Mouse (Mus musculus) midbrain, embryonic 16.5 days (tissue): ENCODE results near the gene Pnp2. TPM values are rescaled to one million over a fixed set of nuclear protein-coding genes. Genes with fewer than 3 reads are reported as not detected.
"Not testable (repeated sequence)": the region's sequence is repeated elsewhere in the genome, so short reads cannot be mapped to it uniquely, and the experiment has no call there.

Experiments
- ATAC-seq: fragments of 200-750 bp; cut with Nextera tagmentation; 2 replicates; pipeline ENCODE4 v1.8.0; 2017; ENCODE audit warnings: moderate TSS enrichment
- H3K27ac ChIP-seq: fragments of 300-500 bp; sonication (generic); 2 replicates; pipeline ENCODE4 v1.5.1; 2014; ENCODE audit warnings: mild to moderate bottlenecking, low read length, mixed read lengths
- H3K27me3 ChIP-seq: fragments of 300-500 bp; sonication (generic); 2 replicates; pipeline ENCODE4 v1.6.1; 2014; ENCODE audit warnings: low read depth, low read length, mixed read lengths; ENCODE audit not compliant: control insufficient read depth, insufficient read depth
- H3K36me3 ChIP-seq: fragments of 300-500 bp; sonication (generic); 2 replicates; pipeline ENCODE4 v1.6.1; 2014; ENCODE audit warnings: mild to moderate bottlenecking, low read length, moderate library complexity, mixed read lengths; ENCODE audit not compliant: control insufficient read depth, insufficient read depth
- H3K4me1 ChIP-seq: fragments of 300-500 bp; sonication (generic); 2 replicates; pipeline ENCODE4 v1.6.1; 2014; ENCODE audit warnings: mild to moderate bottlenecking, low read length, mixed read lengths; ENCODE audit not compliant: control insufficient read depth, insufficient read depth
- H3K4me2 ChIP-seq: fragments of 300-500 bp; sonication (generic); 2 replicates; pipeline ENCODE4 v1.6.1; 2014; ENCODE audit warnings: mild to moderate bottlenecking, low read length, mixed read lengths
- H3K4me3 ChIP-seq: fragments of 300-500 bp; sonication (generic); 2 replicates; pipeline ENCODE4 v1.5.1; 2014; ENCODE audit warnings: low read depth, mild to moderate bottlenecking, low read length, moderate library complexity, mixed read lengths
- H3K9ac ChIP-seq: fragments of 300-500 bp; sonication (generic); 2 replicates; pipeline ENCODE4 v1.6.1; 2014; ENCODE audit warnings: low read depth, low read length, mixed read lengths
- H3K9me3 ChIP-seq: fragments of 300-500 bp; sonication (generic); replicated peaks from 2 replicates; pipeline ENCODE4 v1.6.1; 2014; ENCODE audit warnings: mild to moderate bottlenecking, low read length, mixed read lengths; ENCODE audit not compliant: control insufficient read depth, poor library complexity, severe bottlenecking
- WGBS: fragments of 180-500 bp; shearing (Covaris S2); extraction: QIAGEN DNeasy Blood & Tissue Kit; methylation state at CpG from one replicate; pipeline ENCODE4 v1.1.7; 2014; 5-methylcytosine and 5-hydroxymethylcytosine counted together
- polyA plus RNA-seq: library from polyadenylated mRNA; unstranded; fragments of >200 nt; fragmentation: Nextera tagmentation; extraction: Ambion mirVana; gene quantifications from 2 replicates; pipeline ENCODE4 v1.2.1, GENCODE M21; 2015

Pnp2 gene
- polyA plus RNA-seq, 1 experiment from 2014 or later: 1.1 TPM

DNA sequence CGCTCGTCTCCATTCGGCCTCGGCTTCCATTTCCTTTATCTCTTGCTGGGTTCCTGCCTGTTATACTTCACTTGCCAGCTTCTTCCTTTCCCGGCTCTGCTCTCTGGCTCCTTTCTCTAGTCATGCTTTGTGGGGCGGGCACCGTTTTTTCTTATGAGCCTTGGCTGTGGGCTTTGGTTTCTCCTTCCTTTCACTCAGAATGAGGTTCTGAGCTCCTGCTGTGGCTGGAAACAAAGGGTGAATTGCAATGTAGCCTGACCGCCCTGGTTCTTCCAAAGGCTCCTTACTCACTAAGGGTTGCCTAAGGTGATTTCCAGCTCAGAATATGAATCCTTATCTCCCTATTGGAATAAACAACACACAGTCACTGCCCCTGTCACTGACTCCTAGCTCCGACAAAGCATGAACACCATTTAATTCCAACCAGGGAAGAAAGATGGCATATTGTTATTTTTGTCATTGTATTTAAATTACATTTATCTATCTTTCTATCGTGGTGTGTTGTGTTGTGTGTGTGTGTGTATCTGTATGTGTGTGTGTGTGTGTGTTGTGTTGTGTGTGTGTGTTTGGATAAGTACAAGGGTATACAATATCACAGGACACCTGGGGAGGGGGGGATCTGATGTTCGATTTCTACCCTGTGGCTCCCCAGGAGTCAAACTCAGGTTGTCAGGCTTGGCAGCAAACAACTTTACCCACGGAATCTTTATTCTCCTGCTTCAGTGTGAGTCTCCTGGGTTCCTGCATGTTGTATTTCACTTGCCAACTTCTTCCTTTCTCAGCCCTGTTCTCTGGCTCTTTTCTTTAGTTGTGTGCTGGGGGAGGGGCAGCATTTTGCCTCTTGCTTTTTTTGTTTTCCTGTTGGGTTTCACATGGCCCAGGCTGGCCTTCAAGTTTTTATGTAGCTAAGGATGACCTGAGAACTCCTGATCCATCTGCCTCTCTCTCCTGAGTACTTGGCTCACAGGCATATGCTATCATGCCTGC is 14.1 kb downstream of the Pnp2 start:
- WGBS: 8% methylated on average over 12 of the region's 12 CpGs
- ATAC-seq: peak; percentile 73; the same call in 1 of the 2 replicates
- Histone ChIP-seq H3K9ac (no peak overlapping the region), H3K4me3 (no peak overlapping the region), H3K9me3 (no peaks in the 10 kb centered on the region), H3K4me2 (peak overlapping the region; percentile 18; the same call in 1 of the 2 replicates), H3K27ac (0 out of 2 replicates have a peak overlapping the region, but pooled peaks have one; percentile 13), H3K27me3 (no peaks in the 10 kb centered on the region), H3K4me1 (peaks cover 7% of the 10 kb centered on the region; the same call in 1 of the 2 replicates), H3K36me3 (no peaks in the 10 kb centered on the region)

DNA sequence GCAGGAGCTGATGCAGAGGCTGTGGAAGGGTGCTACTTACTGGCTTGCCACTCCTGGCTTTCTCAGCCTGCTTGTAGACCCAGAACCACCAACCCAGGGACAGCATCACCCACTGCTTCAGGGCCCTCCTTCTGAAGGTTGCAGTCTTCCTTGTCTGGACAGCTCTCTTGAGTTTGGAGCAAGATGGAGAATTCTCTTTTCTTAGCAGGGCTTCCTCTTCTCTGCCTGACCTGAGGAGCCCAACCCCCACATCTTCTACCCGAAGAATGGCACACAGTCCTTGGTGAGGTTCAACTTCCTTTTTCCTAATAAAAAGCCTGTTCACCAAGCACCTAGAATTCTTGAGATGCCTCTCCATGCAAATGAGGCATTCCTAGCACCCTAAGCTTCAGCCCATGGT is 15.0 kb downstream of the Pnp2 start:
- H3K36me3 ChIP-seq: no peaks in the 10 kb centered on the region
- peaks cover 7% of the 10 kb centered on the region; the same call in 1 of the 2 replicates for H3K4me1 ChIP-seq
- 86% methylated on average over 1 of the region's 1 CpGs for WGBS
- H3K27ac ChIP-seq: no peak overlapping the region
- H3K9me3 ChIP-seq: no peaks in the 10 kb centered on the region
- no peaks in the 10 kb centered on the region for H3K27me3 ChIP-seq
- H3K9ac ChIP-seq: no peak overlapping the region
- ATAC-seq: no peak
- no peak overlapping the region for H3K4me3 ChIP-seq
- H3K4me2 ChIP-seq: no peak overlapping the region

DNA sequence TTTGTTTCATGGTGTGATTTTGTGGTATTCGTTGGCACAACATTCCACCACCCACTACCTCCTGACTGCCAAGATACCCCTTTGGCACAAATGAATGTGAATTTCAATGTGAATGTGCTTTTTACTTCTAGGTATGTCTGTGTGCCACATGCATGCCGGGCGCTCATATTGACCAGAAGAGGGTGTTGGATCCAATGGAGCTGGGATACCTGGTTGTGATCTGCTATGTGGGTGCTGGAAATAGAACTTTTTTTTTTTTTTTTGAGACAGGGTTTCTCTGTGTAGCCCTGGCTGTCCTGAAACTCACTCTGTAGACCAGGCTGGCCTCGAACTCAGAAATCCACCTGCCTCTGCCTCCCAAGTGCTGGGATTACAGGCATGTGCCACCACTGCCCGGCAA is 17.3 kb downstream of the Pnp2 start:
- H3K4me1 ChIP-seq, H3K9ac ChIP-seq, ATAC-seq, H3K27me3 ChIP-seq, H3K4me2 ChIP-seq, H3K4me3 ChIP-seq, H3K27ac ChIP-seq, H3K36me3 ChIP-seq, H3K9me3 ChIP-seq: not testable (repeated sequence)
- 94% methylated on average over 5 of the region's 5 CpGs for WGBS

DNA sequence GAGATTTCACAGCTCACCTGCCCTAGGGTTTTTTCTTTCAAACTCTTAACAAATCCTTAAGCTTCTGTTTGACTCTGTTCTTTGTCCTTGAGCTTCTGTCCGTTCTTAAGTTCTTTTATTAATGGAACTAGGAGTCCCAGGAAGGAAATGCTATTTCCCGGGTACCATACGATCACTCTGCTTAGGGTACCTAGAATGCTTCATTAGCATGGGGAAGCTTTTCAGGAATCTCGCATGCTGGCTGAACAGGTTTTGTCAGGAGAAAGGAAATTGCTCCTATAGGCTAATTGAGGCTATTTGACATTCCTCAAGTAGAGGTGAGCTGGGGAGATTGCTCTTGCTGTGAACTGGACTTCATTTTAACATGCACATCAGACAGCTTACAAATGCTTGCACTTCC is 17.9 kb downstream of the Pnp2 start:
- Histone ChIP-seq H3K4me1 (peaks cover 9% of the 10 kb centered on the region; the same call in 1 of the 2 replicates), H3K9ac (no peak overlapping the region), H3K9me3 (no peaks in the 10 kb centered on the region), H3K4me2 (no peak overlapping the region), H3K27ac (no peak overlapping the region), H3K27me3 (no peaks in the 10 kb centered on the region), H3K4me3 (no peak overlapping the region), H3K36me3 (no peaks in the 10 kb centered on the region)
- ATAC-seq: no peak
- 33% methylated on average over 4 of the region's 4 CpGs for WGBS

DNA sequence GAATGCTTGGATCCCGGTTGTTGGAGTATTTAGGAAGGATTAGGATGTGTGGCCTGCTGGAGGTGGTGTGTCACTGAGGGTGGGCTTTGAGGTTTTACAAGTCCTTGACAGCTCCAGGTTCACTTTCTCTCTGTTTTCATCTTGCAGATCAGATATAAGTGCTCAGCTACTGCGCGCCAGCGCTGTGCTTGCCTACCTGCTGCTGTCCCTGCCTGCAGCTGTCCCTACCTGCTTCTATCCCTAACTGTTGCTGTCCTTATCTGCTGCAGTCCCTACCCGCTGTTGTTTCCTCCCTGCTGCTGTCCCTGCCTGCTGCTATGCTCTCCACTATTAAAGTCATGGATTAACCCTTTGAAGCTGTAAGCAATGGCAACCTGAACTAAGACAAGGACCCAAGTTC is 19.2 kb downstream of the Pnp2 start:
- Histone ChIP-seq H3K9me3 (no peaks in the 10 kb centered on the region), H3K4me2 (no peak overlapping the region), H3K27ac (no peak overlapping the region), H3K9ac (no peak overlapping the region), H3K36me3 (no peaks in the 10 kb centered on the region), H3K27me3 (no peaks in the 10 kb centered on the region), H3K4me1 (peaks cover 2% of the 10 kb centered on the region; the same call in 1 of the 2 replicates), H3K4me3 (no peak overlapping the region)
- no peak for ATAC-seq
- WGBS: 44% methylated on average over 5 of the region's 5 CpGs

DNA sequence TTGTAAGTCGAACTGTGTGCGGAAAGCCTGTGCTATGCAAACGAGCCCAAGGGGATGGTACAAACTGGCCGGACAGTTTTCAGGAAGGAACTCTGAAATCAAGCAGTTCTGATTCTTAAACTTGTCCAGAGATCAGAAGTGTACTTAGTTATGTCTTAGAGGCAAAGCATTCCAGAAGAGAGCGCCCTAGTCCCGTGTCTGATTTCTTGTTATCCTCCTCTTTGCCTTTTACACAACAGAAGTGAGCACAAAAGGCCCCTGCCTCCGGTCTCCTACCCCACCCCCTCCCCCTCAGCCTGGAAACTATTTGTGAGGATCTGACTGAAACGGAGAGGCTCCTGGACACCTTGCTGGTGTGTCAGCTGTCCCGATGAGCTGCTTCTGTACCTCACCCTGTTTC is 20.9 kb downstream of the Pnp2 start:
- no peak for ATAC-seq
- Histone ChIP-seq H3K27ac (no peak overlapping the region), H3K27me3 (no peaks in the 10 kb centered on the region), H3K4me3 (no peak overlapping the region), H3K4me2 (no peak overlapping the region), H3K4me1 (peaks cover 2% of the 10 kb centered on the region; the same call in 1 of the 2 replicates), H3K9me3 (no peaks in the 10 kb centered on the region), H3K9ac (no peak overlapping the region), H3K36me3 (no peaks in the 10 kb centered on the region)
- WGBS: 6% methylated on average over 9 of the region's 9 CpGs

DNA sequence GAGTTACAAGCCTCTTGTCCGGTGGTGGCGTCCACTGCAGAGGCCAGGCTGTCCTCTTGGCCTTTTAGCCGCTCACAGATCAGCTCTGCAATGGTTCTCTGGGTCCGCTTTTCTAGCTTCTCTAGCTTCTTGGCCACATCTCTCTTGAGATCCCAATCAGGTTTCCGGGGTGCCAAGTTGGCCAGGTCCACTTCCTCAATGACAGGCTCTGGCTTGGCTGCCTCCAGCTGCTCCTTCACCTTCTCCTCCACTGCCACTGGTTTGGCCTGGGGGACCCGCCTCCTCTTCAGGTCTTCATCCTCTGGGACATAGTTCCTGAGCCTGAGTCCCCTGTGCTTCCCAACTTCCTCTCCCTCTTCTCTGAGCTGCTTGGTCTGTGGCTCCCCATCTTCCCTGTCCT is 22.7 kb downstream of the Pnp2 start:
- H3K27me3 ChIP-seq, ATAC-seq, H3K36me3 ChIP-seq, H3K27ac ChIP-seq, H3K9ac ChIP-seq, H3K4me2 ChIP-seq, H3K4me1 ChIP-seq, H3K9me3 ChIP-seq, H3K4me3 ChIP-seq: not testable (repeated sequence)
- 95% methylated on average over 6 of the region's 6 CpGs for WGBS

DNA sequence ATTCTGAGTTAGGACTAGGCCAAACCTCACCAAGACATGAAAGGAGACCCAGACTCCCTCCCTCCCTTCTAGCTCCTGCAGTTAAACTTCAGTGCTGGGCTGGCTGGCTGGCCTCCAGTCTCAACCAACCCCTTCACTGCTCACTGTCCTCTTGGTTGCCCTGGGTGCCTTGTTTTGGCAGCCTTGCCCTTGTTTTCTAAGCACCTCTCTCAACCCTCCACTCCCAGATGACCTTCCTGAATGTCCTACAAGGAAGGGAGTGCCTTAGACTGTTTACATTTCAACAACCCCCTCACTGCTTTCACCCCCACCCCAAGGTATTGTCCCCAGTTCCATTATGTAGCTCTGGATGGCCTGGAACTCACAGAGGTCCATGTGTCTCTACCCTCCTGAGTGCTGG is 23.8 kb downstream of the Pnp2 start:
- H3K4me2 ChIP-seq: no peak overlapping the region
- no peak overlapping the region for H3K27ac ChIP-seq
- ATAC-seq: no peak

DNA sequence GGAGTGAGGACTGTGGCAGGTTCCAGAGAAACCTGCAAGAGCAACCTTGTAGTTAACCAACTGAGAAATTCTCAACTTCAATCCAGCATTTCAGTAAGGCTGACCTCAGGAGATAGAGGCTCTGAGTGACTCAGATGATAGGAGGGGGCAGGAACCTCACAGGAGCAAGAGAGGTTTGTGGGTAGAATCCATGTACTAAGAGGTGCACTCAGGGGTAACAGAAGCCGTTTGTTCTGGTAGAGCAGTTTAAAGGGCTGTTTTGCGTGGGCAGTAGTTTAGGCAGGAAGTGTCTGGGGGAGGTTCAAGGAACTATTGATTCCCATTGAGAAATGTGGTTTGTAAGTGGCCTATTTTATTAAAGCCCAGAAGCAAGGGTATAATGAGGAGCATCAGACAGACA is 25.4 kb downstream of the Pnp2 start:
- 46% methylated on average over 2 of the region's 2 CpGs for WGBS
- Histone ChIP-seq H3K4me3 (no peak overlapping the region), H3K27ac (no peak overlapping the region), H3K9me3 (no peaks in the 10 kb centered on the region), H3K9ac (no peak overlapping the region), H3K4me1 (peaks cover 2% of the 10 kb centered on the region; the same call in 1 of the 2 replicates), H3K36me3 (no peaks in the 10 kb centered on the region), H3K4me2 (no peak overlapping the region), H3K27me3 (no peaks in the 10 kb centered on the region)
- ATAC-seq: no peak

More for the DNA sequence above, 23.8 kb downstream of the Pnp2 start:
- H3K27me3 ChIP-seq: no peaks in the 10 kb centered on the region
- H3K9ac ChIP-seq: no peak overlapping the region
- no peaks in the 10 kb centered on the region for H3K9me3 ChIP-seq
- H3K36me3 ChIP-seq: no peaks in the 10 kb centered on the region
- H3K4me3 ChIP-seq: no peak overlapping the region
- peaks cover 2% of the 10 kb centered on the region; the same call in 1 of the 2 replicates for H3K4me1 ChIP-seq
